Mouse (Mus musculus): ENCODE results near the gene Itpr2.

Itpr2 gene

DNA sequence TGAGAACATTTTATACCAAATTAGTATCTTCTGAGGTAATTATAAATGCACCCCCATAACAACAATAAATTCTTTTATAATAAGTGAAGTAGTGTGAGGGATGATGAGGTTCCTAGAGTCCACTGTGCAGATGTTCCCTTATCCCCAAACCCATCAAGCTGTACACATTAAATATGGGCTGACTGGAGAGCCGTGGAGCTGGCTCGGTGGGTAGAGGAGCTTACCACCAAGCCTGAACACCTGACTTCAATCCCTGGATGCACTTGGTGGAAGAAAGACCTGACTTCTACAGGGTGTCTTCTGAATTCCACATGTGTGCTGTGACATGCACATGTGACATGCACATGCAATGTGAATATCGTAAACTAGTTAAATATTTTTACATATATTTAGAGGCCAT lies 260.7 kb downstream of the Itpr2 start:
- intact Hi-C loops (cut with DNase I) = no loop called here

DNA sequence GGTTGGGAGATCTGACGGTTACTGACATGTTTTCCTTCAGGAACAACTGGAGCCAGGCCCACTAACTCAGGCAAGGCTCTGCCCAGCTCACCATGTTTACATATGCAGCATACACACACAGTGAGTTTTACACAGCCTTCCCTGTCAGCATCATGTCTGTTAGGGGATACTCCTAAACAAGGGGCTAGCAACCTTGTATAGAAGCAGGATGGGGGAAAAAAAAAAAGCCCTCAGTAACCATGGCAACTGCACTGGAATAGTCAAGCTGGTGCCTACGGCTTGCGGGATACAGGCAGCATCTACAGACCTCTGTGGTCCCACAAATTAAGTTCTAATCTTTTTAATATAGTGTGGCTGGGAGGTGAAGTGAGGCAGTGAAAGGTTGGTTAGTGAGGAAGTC lies 266.9 kb downstream of the Itpr2 start:
- intact Hi-C loops (cut with DNase I) = no loop called here

DNA sequence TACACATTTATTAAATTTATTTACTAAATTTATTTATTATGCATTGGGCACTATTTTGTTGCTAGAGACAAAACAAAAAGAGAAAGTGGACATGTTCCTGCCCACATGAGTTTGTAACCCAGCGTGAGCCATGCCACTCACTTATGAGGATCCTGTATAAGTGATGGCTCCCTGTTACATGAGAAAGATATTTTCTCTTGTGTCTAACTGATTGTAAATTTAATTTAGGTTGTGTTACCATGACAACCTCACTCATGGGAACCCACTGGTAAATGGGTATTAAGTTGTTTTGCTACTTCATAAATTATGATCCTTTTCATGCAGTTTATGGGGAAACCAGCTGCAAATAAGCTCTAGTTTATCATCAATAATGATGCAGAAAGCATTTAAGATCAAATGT lies 267.6 kb downstream of the Itpr2 start:
- intact Hi-C loops (cut with DNase I) = no loop called here

DNA sequence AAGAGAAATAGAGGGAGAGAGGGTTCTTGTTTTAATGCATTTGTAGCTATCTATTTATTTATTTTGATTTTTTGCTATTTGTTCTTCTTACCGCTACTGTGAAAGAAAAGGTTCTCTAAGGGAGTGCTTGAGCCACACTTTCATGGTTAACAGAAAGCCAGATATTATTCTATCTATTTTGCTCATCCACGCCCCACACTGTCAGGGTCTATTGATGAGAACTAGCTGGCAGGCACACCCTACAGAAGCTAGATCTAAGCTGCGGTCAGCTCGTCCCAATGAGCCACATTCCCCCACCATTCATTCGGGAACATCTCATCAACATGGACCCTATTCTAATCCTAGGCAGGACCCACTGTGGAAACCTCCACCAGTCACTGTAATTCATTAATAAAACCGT lies 271.1 kb downstream of the Itpr2 start:
- intact Hi-C loops (cut with DNase I) = no loop called here

DNA sequence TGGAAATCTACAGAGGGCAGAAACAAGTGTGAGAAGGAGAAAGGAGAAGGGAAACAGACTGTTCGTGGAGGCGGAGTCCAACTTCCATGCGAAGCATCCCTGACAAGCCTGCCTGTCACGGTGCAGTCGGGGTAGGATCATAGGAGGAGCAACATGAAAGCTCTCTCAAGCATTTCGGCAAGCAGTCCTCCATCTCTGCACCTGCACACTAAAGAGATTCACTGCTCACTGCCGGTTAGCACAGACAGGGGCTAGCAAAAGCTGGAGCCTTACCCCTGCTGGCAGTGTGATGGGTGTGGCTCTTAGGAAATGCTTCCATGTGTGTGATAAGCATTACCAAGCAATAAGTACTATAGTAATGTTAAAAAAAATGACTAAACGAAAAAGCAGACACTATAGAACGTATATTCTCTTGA lies 271.6 kb downstream of the Itpr2 start:
- intact Hi-C loops (cut with DNase I) = no loop called here

DNA sequence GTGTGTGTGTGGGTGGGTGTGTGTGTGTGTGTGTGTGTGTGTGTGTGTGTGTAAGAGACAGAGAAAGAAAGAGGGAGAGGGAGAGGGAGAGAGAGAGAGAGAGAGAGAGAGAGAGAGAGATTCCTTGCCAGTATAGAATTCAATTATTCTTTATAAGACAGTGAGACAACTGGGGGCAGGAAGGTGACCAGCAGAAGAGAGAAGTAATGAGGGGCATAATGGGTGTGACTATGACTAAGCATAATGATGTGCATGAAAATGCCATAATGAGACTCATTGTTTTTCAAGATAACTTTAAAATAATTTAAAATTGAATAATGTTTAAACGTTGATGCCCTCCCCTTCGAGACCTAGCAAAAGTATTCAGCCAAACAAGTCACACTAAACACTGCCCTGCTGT lies 272.1 kb downstream of the Itpr2 start:
- intact Hi-C loops (cut with DNase I) = no loop called here

DNA sequence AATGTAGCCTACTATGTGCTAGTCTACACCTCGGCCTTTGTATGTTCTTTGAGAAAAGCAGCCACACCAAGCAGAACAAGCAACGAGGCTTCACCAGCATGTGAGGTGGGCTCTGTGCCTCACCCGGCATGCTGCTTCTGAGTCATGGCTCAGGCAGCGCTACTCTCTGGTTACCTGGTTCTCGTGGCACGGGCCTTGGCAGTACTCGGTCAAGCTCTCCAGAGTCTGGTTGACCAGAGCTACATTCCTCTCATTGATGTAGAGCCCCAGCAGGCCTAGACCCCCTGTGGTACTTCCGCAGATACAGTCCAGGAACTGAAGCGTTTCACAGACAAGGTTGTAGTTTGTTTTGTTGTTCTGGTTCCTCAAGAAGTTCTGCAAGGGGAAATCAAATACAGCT lies 272.5 kb downstream of the Itpr2 start:
- intact Hi-C loops (cut with DNase I) = no loop called here

DNA sequence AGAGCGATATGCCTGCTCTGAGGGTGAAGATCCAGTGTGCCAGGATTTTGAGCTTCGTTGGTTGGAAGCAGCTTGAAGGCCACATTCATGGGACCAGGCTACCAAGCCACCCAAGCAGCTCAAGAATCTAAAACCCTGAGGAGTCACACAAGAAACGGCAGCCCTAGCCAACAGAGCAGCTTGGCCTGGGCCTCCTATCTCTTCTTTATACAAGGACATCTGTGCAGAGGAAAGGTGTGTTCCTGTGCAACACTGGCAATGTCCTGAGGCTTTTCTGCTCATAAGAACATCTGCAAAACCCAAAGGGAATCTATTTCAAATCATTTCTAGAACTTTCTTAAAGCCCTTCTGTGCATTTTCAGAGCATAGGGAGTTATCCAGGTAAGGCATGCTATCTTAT lies 274.0 kb downstream of the Itpr2 start:
- intact Hi-C loops (cut with DNase I) = no loop called here

DNA sequence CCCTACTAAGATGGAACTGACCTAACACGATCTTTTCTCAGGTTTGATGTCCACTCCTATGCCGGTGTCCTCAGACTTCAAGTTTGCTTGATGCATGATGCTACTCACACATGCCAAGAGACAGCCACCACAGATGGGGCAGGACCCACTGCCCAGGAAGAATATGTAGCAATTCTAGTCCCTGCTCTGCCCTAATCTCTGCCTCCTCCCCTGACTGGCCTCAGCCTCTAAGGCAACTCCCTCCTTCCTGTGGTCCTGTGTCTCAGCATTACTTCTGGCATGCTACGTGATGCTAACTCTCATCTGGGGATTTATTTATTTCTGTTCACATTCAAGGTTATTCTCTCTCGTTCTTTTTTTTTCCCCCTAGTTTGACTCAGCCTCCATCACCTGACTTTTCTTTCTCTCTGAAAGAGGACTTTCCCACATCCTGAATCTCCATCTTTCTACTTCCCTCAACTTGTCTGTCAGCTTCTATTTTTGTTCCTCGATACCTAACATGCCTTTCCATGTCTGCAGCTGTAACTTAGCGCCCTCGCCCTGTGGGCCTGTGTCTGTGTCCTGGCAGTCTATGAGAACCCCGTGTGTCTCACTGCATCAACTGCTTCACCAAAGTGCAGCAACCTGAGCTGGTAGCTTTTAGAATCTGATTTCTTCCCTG lies 279.5 kb downstream of the Itpr2 start:
- intact Hi-C loops (cut with DNase I) = no loop called here

DNA sequence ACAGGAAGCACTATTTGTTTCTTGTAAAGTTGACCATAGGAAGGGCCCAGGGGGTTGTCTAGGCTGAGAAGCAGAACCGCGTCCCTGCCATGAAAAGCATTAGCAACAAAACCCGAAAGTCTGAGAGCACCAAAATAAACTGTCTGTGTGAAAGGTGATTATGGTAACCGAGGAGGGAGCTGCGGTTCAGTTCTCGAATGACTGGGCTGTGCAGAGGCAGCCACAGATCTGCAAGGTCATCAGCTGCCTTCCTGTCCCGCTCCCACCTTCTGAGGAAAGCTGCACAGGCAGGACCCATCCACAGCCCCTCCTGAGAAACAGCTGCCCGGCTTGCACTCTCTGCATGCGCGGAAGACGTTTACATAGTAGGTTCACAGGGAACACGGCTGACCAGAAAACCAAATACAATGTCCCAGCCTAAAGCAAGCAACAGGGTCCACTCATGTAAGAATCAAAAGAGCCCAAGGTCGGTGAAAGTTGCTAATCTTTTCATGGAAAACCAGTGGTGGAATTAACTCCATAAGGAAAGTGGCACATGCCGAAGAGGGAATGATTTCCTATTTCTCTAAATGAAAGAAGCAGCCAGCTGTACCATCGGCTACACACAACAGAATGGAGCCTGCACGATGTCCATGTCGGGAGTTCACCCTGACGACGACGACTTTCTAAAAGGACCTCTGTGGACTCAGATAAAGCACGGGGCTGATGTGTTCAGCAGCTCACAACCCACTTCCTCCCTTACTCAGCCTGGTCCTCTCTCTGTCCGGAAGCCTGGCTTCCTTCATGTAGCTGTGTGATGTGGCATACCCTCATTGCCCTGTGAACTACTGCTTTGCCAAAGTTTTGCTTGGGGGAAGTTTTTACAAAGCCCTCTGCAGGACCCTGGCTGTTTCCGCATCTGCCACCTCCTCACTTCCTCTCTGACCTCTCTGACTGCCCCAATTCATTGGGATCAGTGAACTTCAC lies 280.4 kb downstream of the Itpr2 start:
- intact Hi-C loops (cut with DNase I) = no loop called here

DNA sequence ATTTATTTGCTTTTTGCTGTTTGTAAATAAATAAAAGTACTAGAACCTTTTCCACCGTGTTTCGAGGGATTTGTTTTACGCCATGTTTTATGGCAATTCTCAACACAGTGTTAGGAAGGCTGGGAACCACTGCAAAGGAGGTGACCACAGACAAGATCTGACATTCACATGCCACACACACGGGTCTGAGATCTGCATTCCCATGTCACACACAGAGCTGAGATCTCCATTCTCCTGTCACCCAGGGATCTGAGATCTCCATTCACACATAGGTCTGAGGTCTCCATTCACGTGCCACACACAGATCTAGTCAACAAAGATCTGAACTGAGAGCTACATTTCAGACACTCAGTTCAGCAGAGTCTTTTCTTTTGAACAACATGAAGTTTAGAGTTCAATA lies 282.0 kb downstream of the Itpr2 start:
- intact Hi-C loops (cut with DNase I) = no loop called here

DNA sequence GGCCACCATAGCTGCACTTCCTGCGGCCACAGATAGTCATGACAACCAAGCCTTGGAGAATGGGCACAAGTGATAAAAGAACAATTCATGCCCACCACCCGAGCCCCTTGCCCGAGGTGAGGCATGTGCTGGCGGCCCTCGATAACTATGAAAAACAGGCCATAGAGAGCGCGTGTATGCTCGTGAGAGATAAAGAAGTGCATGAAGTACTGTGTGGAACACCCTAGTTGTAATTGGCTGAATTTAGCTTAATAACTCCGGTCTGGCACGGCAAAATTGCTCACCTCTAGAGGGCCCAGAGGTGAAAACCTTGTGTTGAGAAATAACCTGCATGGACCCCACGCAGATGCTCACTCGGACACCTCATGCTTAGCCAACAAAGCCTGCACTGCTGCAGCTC lies 282.5 kb downstream of the Itpr2 start:
- intact Hi-C loops (cut with DNase I) = no loop called here

DNA sequence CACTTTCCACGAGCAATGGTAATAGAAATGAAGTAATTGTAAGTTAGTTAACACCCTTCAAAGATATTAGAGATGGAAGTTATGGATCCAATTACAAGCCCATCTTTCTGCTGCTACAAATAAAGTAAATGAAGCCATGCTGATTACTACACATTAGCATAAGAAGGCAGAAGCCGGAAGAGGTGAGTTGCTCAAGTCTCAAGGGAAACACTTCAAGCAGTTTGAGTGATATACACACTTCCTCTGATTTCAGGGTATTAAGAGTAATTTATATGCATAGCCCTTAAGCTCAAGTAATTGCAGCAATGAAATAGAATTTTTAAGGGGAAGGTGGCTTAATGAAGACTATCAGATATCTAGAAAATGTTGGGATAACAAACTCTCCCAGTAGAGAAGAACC lies 286.7 kb downstream of the Itpr2 start:
- intact Hi-C loops (cut with DNase I) = no loop called here

DNA sequence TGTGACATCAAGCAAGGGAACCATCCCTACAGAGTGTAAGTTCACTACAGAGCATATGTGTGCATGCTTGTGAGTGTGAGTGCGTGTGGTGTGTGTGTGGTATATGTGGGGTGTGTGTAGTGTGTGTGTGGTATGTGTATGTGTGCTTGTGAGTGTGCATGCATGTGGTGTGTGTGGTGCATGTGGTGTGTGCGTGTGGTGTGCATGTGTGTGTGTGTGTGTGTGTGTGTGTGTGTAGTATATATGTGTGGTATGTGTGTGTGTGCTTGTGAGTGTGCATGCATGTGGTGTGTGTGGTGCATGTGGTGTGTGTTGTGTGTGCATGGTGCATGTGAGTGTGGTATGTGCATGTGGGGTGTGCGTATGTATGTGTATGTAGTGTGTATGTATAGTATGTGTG lies 289.7 kb downstream of the Itpr2 start:
- intact Hi-C loops (cut with DNase I) = no loop called here

DNA sequence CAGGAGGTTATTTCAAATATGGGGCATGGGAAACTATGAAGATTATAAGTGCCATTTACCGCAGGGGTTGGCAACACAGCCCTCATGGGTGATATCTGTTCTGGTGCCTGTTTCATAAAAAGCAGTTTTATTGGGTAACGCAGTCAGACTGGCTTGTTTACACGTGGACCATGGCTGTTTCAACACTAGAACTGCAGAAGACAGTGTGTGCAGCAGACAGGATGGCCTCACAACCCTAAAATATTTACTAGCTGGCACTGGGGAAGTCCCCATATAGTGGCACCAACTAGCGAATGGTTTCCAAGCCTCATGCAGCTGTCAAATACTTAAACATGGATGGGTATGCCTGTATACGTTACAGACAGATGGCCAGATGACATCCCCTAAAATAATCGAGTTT lies 290.8 kb downstream of the Itpr2 start:
- intact Hi-C loops (cut with DNase I) = no loop called here

DNA sequence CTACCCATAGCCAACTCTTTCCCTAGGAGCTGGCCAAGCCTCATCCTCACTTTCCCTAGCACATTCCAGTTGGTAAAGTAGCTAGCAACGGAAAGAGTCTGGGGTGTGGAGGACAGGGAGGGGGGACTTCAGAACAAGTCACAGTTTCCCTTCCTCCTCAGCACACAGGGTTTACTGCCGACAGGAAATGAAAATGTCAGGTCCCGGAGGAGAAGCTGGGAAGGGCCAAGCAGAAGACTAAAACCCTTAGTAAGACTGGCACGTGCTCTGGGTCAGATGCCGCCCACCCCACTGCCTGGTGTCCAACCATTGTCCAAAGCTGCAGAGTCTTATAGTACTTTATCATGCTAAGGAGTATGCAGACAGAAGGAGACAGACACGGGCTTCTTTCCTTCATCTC lies 293.0 kb downstream of the Itpr2 start:
- intact Hi-C loops (cut with DNase I) = no loop called here

DNA sequence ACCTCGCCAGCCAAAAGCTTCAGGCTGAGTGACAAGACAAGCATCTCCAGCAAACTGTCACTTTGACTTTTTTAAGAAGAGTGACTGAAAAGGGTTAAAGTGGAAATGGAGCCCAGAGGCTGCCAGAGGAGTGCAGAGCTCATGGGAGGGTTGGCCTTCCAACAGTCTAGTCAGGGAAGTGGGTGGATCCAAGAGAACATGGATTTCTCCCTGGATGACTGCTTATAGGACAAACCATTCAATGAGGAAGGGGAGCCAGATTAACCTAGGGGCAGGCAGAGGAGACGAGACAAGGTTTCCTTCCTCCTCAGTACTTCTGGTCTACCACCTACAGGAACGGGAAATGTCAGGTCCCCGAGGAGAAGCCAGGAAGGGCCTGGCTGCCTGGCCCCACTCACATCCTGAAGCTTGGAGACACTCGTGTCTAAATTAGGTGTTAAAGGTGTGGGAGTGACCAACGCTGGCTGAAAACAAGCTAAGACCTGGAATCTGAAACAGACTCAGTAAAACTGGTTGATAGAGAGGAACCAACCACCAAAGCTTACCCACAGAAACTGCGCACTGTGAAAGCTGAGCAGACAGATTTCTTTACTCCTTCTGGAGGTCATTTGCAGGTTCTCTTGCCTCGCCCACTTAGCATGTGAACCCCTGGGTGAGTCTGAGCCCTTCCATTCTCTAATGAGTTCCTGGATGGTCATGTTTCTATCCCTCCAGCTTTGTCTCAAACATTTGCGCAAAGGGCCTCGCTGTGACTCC lies 294.6 kb downstream of the Itpr2 start:
- intact Hi-C loops (cut with DNase I) = no loop called here

DNA sequence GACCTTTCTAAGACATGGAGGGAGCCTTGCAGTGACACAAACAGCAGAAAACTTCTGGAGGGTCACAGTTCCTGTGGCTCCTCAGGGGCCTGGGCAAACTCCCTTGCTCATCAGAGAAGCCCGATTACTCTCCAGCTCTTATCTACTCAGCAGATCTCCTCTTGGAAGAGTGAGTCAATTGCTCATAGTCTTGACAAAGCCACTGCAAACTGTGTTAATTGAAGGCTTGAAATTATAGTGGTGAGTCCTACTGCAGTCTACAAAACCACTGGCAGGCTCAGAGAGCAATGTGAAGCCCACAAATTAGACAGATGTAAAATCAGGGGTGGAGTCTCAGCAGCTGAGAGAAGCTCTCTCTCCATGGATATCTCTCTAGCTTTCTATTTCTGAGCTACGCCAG lies 296.9 kb downstream of the Itpr2 start:
- intact Hi-C loops (cut with DNase I) = no loop called here

DNA sequence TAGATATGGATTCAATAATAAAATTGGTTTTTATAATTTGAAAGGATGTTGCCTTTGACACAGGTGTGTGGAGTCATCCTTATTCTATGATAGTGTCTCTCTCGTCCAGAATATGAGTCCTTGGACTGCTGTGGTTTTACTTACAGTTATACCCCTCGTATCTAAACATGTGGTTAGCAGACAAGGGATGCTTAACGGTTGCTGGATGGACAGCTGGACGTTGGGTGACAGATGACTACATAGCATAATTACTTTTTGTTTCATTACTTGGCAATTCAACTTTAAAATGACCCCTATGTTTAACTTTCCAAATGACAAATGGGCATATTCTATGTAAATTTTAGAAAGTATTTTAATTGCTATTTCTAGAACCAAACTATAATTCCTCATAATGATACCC lies 297.6 kb downstream of the Itpr2 start:
- intact Hi-C loops (cut with DNase I) = no loop called here

DNA sequence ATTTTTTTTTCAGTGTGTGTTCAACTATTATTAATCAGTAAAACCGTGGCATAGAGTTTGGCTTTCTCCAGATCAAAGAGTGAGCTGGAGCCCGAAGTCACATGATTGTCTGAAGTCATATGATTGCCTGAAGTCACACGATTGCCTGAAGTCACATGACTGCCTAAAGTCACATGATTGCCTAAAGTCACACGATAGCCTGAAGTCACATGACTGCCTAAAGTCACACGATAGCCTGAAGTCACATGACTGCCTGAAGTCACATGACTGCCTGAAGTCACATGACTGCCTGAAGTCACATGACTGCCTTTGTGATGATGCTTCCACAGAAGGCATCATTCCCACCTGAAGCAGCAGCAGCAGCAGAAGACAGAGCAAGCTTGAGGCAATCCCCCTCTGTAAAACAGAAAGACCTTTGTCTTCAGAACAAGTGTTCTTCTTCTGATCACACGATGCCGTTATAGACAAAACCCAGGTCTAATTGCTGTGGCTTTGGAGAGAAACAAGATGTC lies 304.1 kb downstream of the Itpr2 start:
- intact Hi-C loops (cut with DNase I) = no loop called here

DNA sequence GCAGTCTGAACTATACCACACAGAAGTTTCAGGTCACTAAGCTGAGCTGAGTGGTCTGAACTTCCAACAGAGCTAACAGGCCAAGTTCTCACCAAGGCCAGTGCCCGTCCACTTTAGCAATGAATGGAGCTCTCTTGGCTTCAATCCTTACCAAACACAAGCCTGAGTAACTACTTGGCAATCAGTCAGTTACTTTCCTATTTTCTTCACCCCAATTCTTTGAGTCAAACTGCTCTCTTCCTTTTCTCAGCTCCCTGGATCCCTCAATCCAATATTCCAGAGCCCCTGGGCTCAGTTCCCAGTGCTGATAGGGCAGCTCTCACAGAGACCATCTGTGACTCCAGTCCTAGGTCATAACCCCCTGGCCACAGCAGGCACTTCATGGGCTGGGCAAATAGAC lies 305.3 kb downstream of the Itpr2 start:
- intact Hi-C loops (cut with DNase I) = no loop called here

All from adrenal gland (tissue).